Mouse (Mus musculus): ENCODE data around the gene Trp53i13. TPM values are rescaled to one million over a fixed set of nuclear protein-coding genes. Genes with fewer than 3 reads are reported as not detected.
A peak's percentile ranks its signal among the peaks of the same experiment; 100 is the strongest.

Gene Trp53i13
- total RNA-seq, 2 experiments from 2014 or later, result 9.4 to 10.1 TPM

DNA sequence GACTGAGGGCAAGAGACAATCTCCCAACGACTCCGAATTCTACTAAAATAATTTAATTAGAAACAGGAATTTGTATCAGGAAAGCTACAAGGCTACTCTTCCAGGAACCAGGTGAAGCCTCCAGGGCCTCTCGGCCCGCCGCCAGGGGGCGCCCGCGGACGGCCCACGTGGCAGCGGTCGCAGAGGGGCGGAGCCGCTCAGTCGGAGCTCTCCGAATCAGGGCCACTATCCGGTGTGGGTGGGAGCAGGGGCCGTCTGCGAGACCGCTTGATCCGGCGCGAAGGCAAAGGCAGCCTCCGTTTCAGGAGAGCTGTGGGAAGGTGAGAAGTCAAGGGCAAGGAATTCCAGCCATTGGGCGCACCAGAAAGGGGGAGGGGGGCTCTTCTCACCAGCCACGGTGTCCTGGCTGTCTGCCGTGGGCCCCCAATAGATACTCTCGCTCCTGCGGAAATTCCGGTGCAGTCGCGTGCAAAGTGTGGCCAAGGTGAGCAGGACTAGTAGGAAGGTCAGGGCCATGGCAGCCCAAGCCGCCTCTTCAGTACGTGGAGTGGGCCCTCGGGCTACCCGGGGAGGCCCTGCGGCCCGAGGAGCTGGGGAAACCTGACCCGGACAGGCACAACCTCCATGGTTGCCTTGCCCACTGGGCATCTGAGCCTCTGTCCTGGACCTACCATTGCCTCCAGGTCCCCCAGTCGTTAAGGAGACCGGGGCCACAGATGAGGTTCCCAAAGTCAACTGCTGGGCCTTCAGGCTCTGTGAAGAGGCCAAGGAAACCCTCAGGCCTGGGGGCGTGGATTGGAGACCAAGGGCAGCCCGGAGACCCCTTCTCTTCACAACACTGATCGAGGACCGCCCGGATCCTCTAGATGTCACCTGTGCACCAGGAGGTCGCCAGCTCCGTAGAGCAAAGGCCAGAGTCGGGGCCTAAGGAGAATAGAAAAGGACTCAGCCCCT is 7.4 kb downstream of the Trp53i13 start:
- DNase-seq, result peak; percentile 90 to 93

DNA sequence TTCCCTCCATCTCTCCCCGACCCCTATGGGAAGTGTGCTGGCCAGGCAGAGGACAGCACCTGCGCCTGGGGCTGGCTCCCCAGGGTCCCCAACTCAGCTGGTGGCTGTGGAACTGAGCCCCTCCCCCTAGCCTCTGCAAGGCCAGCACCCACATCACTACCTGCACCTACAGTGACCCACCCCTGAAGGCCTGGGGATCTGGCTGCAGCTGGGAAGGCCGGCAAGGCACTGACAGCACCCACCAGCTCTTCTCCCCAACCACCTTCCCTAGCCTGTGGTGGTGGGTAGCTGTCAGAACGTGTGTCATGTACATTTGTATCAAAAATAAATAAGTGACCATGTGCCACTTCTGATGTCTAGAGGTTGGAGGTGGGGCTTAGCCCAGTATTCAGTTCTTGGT is 8.4 kb downstream of the Trp53i13 start:
- DNase-seq, result no peak

DNA sequence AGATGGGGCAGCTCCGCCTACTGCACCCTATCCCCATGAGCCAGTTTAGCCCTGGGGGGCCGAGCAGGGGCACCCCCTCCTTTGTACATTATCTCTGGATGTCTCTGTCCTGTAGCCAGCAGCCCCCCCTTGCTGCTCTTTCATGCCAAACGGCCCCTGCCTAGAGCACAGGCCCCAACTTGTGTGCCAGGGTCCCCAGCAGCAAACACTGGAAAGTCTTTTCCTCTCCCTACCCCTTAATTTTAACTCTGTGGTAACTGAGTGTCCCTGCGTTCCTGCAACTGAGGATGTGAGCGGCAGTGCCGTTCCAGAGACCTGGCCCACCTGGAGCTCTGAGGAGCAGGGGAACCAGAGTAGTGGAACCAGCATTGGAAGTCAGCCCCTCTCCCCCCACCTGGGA is 8.8 kb downstream of the Trp53i13 start:
- no peak for DNase-seq

DNA sequence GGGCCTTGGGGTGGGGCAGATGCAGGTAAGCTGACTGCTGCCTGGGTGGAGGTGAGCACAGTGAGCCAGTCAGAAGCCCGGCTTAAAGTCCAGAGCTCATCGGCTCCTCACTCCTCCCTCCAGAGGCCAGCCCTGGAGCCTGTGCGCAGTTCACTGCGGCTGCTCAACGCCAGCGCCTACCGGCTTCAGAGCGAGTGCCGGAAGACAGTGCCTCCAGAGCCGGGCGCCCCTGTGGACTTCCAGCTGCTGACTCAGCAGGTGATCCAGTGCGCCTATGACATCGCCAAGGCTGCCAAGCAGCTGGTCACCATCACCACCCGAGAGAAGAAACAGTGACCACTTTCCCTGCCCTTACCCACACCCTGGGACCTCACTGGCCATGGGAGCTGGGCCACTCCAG is 9.5 kb downstream of the Trp53i13 start:
- DNase-seq, result no peak

DNA sequence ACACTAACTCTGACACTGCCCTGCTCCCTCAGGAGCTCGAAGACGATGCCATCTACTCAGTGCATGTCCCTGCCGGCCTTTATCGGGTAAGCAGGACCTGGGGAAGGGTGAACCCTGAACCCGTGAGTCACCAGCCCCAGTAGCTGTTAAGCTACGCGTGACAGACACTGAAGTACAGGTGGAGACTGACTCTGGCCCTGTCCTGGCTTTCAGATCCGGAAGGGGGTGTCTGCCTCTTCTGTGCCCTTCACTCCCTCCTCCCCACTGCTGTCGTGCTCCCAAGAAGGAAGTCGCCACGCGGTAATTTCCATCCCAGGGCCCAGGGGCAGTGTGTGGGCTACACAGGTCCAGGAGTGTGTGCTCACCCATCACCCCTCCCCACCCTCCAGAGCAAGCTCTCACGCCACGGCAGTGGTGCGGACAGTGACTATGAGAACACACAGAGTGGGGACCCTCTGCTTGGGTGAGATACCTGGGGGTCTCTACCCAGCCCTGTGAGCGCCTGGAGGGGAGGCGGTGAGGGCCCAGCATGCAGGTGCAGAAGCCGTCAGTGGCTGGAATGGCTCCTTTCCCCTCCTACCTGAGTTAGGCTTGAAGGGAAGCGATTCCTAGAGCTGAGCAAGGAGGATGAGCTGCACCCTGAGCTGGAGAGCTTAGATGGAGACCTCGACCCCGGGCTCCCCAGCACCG is 10.3 kb downstream of the Trp53i13 start:
- no peak for DNase-seq

DNA sequence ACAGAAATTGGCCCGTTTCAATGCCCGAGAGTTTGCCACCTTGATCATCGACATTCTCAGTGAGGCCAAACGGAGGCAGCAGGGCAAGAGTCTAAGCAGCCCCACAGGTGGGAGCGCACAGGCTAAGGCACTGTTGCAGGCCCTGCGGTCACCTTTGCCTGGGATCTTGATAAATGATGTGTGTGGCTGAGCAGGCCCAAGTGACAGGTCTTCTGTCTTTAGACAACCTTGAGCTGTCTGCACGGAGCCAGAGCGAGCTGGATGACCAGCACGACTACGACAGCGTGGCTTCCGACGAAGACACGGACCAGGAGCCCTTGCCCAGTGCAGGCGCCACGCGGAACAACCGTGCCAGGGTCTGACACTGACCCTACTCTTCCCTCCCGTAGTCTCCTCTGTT is 11.4 kb downstream of the Trp53i13 start:
- no peak for DNase-seq

DNA sequence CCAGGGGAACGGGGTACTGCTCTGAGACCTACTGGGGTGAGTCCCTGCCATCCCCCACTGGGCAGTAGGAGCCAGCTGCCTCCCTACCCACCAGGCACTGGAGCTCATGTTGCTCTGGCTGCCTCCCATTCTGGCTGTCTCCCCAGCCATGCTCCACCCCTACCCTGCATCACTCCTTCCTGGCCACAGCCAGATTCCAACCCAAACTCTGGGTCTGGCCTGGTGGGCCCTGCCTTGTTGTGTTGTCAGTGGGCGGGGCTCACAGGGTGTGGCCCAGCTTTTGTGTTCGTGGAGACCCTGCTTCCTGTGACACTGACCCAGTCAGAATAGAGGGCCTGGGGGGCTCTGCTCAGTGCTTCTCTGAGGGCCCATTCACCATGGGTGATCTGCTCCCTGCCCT is 12.3 kb downstream of the Trp53i13 start:
- no peak for DNase-seq

DNA sequence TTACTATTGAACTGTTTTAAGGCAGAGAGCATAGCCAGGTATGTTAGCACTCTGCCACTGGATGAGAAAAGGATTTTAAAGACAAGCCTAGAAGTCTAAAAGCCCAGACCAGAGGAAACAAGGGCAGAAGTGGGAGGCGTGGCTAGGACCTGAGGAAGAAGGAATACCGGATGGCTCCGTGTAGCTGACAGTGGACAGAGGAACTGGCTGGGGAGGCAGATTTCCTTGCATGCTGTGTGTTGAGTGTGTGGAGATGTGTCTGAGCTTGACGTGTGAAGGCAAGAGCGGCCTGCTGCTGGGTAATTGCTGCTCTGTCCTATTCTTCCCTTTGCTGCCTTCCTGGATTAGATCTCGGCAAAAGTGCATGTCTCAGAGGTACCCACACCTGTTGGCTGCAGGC is 13.3 kb downstream of the Trp53i13 start:
- no peak for DNase-seq

DNA sequence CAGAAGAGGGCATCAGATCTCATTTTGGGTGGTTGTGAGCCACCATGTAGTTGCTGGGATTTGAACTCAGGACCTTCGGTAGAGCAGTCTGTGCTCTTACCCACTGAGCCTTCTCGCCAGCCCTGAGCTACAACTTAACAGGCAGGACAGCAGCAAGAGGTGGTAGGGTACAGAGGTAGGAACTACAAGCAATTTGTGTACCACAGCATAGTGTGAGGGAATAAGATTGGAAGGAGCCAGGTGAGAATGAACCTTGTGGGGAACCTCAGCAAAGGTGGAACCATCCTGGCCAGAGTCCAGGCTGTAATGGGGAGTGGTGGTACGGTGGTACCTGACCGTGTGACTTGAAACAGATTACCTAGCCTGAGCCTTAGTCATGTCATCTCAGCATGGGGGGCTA is 13.8 kb downstream of the Trp53i13 start:
- DNase-seq, result no peak

DNA sequence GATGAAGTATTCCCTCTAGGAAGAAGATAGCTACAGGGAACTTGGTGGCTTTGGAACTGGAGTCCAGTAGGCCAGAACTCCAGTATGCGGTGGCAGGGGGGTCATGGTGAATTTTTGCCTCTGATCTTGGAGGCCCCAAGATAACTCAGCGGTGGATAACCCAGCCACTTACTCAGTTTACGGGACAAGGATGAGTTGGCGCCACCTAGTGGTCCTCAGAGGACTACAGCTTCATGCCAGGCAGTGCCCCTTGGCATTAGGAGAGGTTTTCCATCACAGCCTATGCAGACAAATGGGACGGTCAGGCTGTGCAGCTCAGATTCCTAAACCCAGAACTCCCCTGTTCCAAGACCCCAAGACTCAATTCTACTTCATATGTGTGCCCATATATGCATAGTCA is 14.4 kb downstream of the Trp53i13 start:
- DNase-seq, result peak; percentile 81 to 82

DNA sequence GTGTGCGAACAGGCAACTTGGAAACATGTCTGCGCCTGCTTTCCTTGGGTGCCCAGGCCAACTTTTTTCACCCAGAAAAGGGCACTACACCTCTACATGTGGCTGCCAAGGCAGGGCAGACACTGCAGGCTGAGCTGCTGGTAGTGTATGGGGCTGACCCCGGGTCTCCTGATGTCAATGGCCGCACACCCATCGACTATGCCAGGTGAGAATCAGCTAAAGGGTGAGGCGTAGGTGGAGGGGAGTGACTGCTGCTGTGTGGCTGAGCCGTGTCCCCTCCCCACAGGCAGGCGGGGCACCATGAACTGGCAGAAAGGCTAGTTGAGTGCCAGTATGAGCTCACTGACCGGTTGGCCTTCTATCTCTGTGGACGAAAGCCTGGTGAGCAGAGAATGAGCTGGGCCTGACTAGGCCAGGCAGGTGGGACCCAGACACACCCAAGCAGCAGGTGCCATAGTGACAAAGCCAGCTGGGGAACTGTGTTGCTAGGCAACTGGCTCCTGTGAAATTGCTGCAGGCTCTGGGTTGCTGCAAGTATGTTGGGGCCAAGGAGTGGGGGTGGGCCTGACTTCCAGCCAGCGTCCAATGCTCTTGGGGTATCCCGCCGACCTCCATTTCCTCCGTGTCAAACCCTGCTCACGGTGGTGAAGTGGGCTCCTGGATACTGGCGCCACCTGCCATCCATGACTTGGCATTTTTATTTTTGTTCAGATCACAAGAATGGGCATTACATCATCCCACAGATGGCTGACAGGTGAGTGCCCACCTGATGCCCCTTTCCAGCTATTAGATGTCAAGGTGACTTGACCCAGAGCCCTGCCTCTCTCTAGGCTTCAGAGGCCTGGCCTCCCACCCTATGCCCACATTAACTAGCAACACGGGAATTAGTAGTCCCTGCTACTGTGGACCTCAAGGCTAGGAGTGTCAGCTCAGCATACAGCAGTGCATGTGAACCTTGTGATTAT is 15.1 kb downstream of the Trp53i13 start:
- no peak for DNase-seq

DNA sequence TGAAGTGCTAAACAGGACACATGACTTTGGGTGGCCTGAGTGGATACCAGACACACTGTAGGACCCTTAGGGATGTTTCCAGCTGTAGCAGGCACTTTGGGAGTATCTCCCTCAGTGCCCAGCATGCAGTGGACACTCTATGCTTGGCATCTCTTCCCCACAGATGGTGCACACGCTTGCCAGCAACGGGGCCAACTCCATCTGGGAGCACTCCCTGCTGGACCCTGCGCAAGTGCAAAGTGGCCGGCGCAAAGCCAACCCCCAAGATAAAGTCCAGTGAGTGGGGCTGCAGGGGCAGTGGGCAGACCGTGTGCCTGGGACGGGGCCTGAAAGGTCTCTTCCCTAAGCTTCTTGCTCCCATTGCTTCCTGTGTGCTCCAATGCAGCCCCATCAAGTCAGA is 16.4 kb downstream of the Trp53i13 start:
- no peak for DNase-seq

DNA sequence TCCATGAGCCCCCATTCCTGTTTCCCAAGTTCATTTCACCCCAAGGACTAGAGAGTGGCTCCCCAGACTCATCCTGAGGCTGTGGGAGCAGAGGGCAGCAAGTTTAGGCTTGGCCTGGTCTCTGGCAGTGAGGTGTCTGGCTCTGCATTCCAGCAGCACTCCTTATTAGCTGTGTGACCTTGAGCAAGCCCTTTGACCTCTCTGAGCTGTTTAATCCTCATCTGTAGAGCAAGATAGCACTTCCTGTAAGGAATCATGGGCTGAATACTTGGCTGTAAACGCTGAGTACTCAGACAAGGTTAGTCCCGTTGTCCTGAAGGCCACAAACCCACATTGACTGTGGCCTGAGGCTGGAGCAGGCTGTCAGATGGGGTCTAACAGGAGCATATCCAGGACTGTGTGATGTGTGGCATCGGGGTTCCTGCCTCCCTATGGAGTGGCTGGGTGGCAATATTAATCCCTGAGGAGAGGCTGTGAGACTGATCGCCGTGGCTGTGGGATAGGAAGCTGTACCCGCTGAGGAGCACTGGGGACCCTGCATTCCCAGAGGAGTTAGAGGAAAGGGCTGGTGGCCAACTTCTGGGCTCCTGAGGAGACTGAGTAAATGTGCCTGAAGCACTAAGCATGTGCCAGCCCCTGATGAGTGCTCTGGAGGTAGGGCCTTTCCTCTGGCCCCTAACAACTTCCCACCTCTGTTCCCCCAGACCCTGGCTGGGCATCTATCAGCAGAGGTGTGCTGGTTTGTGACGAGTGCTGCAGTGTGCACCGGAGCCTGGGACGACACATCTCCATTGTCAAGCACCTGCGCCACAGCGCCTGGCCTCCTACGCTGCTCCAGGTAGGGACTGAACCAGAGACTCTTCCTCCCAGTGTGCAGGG is 17.3 kb downstream of the Trp53i13 start:
- DNase-seq, result no peak

DNA sequence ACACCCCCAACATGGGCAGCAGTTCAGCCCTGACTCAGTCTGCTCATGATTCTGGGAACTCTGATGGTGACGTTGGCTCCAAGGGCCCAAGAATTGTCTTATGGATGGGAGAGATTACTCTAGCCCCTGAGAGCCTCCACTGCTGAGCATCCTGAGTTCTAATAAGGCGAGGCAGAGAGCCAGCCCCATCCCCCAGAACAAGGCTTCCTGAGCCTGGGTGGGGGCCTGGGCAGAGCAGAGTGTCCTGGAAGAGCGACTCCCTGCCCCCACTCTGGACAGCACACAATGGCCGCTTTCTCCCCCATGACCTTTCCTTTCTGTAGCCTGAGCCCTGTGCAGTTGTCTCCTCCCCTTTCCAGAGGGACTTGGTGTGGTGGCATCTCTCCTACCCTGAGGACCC is 17.9 kb downstream of the Trp53i13 start:
- no peak for DNase-seq

DNA sequence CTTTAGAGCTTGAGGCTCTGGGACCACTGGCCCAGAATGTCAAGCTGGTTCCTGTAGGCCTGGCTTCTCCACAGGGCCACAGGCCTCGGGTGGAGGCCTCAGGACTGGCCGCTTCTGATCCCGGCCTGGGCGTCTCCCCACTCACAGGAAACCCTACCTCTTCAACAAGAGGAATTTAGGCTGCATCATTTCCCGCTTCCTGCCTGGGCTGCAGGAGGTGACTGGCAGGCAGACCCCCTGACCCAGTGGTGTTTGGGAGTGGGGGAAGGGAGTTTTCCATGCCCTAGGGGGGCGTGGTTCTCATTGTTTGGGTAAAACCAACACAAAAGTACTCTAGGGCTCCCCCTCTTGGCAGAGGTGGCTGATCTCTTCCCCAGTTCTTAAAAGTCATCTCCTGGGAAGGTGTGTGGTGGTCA is 18.4 kb downstream of the Trp53i13 start:
- peak; percentile 67 to 82 for DNase-seq

DNA sequence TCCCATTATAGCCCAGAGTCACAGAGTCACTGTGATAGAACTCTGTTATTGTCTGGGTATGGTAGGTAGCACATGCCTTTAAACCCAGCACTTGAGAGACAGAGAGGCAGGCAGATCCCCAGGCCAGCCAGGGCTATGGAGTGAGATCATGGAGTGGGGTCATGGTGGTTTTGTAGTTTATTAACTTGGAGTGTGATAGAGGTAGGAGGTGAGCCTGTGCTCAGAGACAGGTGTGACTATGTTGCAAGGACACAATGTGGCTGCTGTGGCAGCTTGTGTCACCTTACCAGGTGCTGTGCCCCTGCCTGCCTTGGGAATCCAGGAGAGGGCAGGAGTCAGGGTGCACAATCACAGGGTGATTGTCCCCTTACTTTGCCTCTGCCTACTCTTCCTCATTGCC is 20.3 kb downstream of the Trp53i13 start:
- no peak for DNase-seq

DNA sequence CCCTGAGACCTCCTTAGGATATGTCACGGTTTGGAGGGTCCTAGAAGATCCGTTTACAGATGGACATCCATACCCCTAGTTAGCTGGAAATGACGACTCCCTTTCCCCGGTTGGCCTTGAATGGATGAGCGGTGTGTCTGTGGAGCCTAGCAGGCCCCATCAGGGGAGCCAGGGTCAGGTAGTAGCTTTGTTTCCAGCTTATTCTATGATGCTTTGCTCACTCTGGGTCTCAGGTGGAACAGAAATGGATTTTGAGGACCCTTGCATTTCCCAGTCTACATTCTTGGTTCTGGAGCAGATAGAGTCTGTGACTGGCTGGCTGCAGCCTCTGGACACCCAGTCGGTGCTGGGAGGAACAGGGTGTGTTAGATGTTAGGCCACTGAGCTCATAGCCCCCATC is 21.0 kb downstream of the Trp53i13 start:
- no peak for DNase-seq

DNA sequence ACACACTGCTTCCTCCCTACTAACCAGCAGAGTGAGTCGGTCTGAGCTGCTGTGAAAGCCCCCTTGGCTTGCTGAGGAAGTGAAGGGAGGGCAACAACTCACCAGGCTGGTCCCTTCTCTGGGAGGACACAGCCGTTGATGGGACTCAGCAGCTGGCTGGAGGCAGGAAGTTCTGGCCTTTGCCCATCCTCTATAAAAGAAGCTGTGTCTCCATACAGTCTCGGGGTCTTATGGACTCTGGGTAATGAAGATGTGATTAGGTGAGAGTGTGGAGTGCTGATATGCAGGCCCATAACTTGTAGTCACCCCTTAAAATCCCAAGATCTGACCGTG is 21.5 kb downstream of the Trp53i13 start:
- DNase-seq, result no peak

DNA sequence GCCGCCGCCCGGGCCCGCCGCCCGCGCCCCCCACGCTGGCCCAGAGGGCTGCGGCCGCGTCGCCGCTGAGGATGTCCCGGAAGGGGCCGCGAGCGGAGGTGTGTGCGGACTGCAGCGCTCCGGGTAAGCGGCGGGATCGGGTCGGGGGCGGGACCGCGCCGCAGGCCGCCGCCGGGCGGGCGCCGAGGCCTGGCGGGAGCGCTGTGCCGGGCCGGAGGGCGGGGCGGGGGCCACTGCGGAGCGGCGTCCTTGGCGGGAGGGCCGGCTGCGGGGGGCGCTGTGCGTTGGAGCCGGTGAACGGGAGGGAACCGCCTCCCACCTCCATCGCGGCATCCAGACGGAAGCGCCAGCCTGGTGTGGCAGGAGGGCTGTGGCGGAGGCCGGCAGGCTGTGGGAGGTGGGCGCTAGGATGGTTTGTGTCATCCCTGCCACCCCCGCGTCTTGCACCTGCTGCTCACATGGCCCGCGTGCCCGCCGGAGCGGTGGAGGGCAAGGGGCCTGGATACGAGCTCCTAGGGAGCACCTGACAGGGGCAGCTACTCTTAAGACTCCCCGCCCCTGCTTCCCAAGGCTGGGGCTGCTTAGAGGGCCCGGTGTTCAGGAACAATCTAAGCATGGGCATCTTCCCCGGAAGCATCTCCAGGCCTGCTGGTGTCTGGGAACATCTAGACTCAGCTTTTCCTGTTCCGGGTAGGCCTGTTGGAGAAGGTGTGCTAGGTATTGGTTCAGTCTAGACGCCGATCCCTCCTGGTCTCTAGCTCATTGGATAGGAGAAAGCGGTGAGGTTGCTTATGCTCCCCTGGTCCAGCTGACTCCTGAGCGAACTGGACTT is 22.1 kb downstream of the Trp53i13 start, which contains the start of gene Git1:
Gene Git1 (plus strand): TSS at position 51 of the 832 bp plus-strand sequence.
- DNase-seq, result peak; percentile 68 to 82

DNA sequence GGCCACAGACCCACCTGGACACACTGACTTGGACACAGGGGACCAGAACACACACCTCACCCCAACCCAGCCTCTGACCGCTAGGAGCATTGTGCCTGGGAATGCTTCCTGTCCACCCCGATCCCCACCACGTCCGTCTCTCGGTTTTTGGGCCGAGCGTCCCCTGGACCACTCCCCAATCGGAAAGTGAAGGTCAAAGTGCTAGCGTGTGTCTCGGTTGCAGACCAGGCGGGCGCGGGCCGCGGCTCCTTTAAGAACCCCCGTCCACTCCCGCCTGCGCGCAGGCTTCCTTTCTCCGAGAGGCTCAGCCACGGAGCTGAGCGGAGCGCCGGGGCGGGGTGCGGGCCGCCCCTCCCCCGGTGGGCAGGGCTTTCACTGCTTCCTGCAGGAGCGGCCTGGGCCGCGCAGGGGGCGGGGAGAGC is 22.9 kb downstream of the Trp53i13 start:
- DNase-seq, result peak; percentile 97 to 99

Data from adrenal gland, postnatal 36 days (tissue).